Mouse (Mus musculus) myocyte (in vitro differentiated cells): ENCODE data around the gene 4933400A11Rik.

ENCODE experiments used
- CEBPB ChIP-seq: IDR thresholded peaks from 2 replicates; pipeline ENCODE4 v1.6.1; 2011; ENCODE audit warnings: mild to moderate bottlenecking, moderate library complexity; ENCODE audit not compliant: poor library complexity, insufficient read depth, severe bottlenecking
- E2F4 ChIP-seq: IDR thresholded peaks from one replicate; pipeline ENCODE4 v1.6.1; 2011; ENCODE audit warnings: mild to moderate bottlenecking, control low read depth, moderate library complexity; ENCODE audit not compliant: insufficient read depth
- MAX ChIP-seq: IDR thresholded peaks from one replicate; pipeline ENCODE4 v1.6.1; 2011; ENCODE audit warnings: low read depth, mild to moderate bottlenecking, control low read depth
- MYOD1 ChIP-seq, 3 experiments: IDR thresholded peaks; one replicate each; pipeline ENCODE4 v1.6.1; 2011; ENCODE audit warnings: control low read depth in 2 of 3, low read depth in 2 of 3, mild to moderate bottlenecking in 2 of 3, moderate library complexity in 1 of 3; ENCODE audit not compliant: insufficient read length in 2 of 3, control insufficient read depth in 1 of 3
- MYOG ChIP-seq, 3 experiments: IDR thresholded peaks; one replicate each; pipeline ENCODE4 v1.6.1; 2011; ENCODE audit warnings: control low read depth in 2 of 3, low read depth in 2 of 3, mild to moderate bottlenecking in 2 of 3; ENCODE audit not compliant: insufficient read length in 2 of 3, control insufficient read depth in 1 of 3, insufficient read depth in 1 of 3
- POLR2A ChIP-seq: IDR thresholded peaks from one replicate; pipeline ENCODE4 v1.6.1; 2011; ENCODE audit warnings: low read depth, mild to moderate bottlenecking, control low read depth, moderate library complexity; ENCODE audit not compliant: insufficient read length
- POLR2AphosphoS2 ChIP-seq: IDR thresholded peaks from one replicate; pipeline ENCODE4 v1.6.1; 2011; ENCODE audit warnings: low read depth, control low read depth; ENCODE audit not compliant: insufficient read length
- REST ChIP-seq: IDR thresholded peaks from one replicate; pipeline ENCODE4 v1.6.1; 2011; ENCODE audit warnings: mild to moderate bottlenecking, control low read depth, moderate library complexity; ENCODE audit not compliant: insufficient read depth, insufficient read length
- SRF ChIP-seq: IDR thresholded peaks from one replicate; pipeline ENCODE4 v1.6.1; 2011; ENCODE audit warnings: low read depth; ENCODE audit not compliant: control insufficient read depth, insufficient read length
- TCF12 ChIP-seq: IDR thresholded peaks from one replicate; pipeline ENCODE4 v1.6.1; 2011; ENCODE audit warnings: mild to moderate bottlenecking, control low read depth; ENCODE audit not compliant: poor library complexity, insufficient read depth, severe bottlenecking
- TCF3 ChIP-seq: IDR thresholded peaks from one replicate; pipeline ENCODE4 v1.6.1; 2011; ENCODE audit warnings: low read depth, control low read depth; ENCODE audit not compliant: insufficient read length
- USF1 ChIP-seq: IDR thresholded peaks from one replicate; pipeline ENCODE4 v1.6.1; 2011; ENCODE audit warnings: low read depth, mild to moderate bottlenecking, control low read depth, moderate library complexity

GRCm38 (mm10) chrX:169735387-169735969 is 44.0 kb downstream of the 4933400A11Rik start:
- TF ChIP-seq POLR2A (no peak), MYOD1 (IDR thresholded peaks at IDR 0.05; ENCODE audit: control insufficient read depth in 1 of 3, insufficient read length in 2 of 3, low read depth in 2 of 3) (no peak), MYOG (IDR thresholded peaks at IDR 0.05; ENCODE audit: control insufficient read depth in 1 of 3, insufficient read depth in 1 of 3, insufficient read length in 2 of 3, low read depth in 2 of 3) (no peak), TCF12 (no peak), CEBPB (no peak), POLR2AphosphoS2 (no peak), MAX (no peak), USF1 (no peak), TCF3 (no peak), E2F4 (no peak), REST (no peak), SRF (no peak)
